Mouse (Mus musculus) mouse embryonic stem cell (cell line): ENCODE measurements around the gene Gripap1.
"Not testable (repeated sequence)": the region's sequence is repeated elsewhere in the genome, so short reads cannot be mapped to it uniquely, and the experiment has no call there.

Source experiments
- in situ Hi-C, 2 experiments: fragments of 300-500 bp; cut with MboI; formaldehyde crosslinking; loops; 1 replicate in 1 of 2; 3 replicates in 1 of 2; pipeline ENCODE4 v1.14.3; 2019 to 2020; ENCODE audit warnings: low sequenced_read_pairs in 2 of 2, low pct_unique_long_range_greater_than_20kb in 1 of 2, mixed read lengths in 1 of 2; ENCODE audit not compliant: unreplicated experiment in 1 of 2

Gene Gripap1

DNA sequence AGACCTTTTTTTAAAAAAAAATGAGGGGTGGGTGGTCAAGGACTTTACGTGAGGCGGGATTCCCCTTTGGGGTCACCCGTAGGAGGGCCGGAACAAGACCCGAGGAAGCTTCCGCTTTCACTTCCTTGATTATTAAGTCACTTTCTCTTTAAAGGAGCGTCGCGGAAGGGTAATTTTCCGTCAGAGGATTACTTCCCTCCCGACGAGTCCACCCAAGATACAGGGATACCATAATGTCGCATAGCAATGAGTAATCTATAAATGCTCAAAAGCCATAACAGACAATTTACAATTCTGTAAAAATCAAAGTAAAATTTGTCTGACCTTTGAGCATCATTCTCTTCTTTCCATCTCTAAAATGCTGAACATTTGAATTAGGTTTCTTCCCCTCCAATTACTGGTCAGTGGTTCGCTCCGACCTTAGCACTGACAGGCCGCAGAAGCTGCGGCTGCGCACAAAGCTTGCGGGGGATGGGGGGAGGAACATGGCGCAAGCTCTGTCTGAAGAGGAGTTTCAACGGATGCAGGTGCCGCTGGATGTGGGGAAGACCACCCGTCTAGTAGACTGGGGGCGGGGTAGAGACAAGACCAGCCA lies at the start of gene Gripap1:
Gene Gripap1 (plus strand): TSS at position 224 of the 595 bp plus-strand sequence.
- in situ Hi-C loops, result loop anchor here in 1 of 2 experiments (10.0 kb wide), 1 partner anchor 45 kb away; no protein-coding TSS in a partner anchor

DNA sequence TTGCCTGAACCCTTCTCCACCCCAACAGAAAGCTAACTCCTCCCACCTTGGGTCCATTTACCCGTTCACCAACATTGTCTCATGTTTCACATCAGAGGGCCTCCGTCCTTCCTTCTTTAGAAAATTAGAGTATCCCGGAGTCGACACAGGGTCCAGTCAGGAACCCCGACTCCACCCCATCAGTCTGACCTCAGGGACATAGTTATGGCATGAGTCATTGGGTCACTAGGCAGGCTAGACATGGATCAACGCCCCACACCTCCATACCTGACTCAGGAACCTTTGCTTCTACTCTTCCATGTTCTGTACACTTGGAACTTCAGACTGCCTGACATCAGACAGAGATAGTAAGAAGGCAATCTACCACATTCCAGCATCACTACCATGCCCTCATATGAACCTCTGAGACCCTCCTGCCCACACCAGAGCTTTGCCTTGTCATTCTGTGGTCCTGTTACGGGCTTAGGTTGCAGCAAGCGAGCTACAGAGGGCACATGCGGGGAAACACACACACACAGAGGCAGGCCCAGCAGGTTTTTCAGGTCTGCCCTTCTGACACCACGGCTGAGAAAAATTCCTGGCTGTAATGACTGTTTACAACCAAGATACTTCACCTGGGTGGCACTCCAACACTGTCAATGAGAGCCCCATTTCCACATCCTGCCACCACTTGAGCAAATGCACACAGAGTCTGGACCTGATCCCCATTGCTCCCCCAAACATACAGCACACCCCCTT lies 49.3 kb upstream of the Gripap1 start:
- in situ Hi-C loops, result loop anchor here in 1 of 2 experiments (10.0 kb wide), 1 partner anchor 55 kb away; no protein-coding TSS in a partner anchor

DNA sequence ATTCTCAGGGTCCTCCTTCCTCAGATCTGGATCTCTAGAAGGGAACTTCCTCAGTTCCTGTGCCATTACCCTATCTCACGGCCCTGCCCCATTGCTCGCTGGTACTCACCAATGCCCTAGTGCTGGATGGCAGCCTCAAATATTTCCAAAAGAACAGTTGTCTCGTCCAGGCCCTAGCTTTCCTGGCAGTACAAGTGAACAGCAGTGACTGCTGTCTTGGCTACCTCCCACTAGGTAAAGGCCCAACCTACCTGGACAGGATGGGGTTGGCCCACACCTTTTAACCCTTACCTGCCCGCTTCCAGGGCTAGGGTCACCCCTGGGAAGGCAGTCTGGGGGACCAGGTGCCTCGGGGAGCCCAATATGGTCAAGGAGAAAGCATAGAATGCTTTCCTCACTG lies 48.5 kb upstream of the Gripap1 start:
- in situ Hi-C loops, result loop anchor here in 1 of 2 experiments (10.0 kb wide), 1 partner anchor 54 kb away; no protein-coding TSS in a partner anchor

DNA sequence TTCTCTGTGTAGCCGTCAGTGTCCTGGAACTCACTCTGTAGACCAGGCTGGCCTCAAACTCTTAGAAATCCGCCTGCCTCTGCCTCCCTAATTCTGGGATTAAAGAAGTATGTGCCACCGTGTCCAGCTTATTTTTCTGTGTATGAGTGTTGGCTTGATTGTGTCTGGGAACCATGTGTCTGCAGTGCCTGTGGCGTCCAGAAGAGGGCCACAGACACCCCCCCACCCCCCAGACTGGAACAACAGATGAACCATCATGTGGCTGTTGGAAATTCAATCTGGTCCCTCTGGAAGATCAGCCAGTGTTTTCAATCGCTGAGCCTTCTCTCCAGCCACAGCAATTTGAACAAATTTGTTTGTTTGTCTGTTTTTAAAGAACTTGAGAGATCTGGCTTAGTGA lies 46.1 kb upstream of the Gripap1 start:
- in situ Hi-C loops, result loop anchor here in 1 of 2 experiments (10.0 kb wide), 1 partner anchor 51 kb away; no protein-coding TSS in a partner anchor

DNA sequence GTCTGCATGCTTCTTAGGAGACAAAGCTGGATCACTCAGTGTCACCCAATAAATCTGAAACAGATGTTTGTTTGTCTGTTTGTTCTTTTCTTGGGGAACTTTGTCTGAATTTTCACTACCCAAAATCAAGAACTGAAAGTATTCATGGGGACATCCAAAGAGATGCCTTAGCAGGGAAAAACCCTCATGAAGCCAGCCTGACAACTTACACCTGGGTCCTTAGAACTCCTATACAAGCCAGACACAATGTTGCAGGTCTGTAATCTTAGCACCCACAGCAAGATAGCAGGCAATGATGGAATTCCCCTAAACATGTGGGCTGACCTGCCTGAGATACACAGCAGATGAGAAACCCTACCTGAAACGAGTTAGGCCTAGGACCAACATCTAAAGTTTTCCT lies 44.6 kb upstream of the Gripap1 start:
- in situ Hi-C loops, result loop anchor here in 1 of 2 experiments (10.0 kb wide), 1 partner anchor 50 kb away; no protein-coding TSS in a partner anchor

DNA sequence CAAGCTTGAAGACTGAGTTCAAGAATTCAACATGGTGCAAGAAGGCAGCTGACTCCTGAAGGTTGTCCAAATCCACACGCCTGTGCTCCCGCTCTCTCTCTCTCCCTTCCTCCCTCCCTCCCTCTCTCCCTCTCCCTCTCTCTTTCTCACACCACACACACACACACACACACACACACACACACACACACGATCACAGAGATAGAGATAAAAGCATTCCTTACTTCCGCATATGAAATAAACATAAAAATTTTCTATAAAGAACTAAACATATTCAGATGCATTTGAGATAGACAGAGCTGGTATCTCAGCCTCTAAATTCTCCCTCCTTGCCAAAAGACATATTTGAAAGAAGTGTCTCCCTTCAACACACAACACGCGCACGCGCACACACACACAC lies 44.1 kb upstream of the Gripap1 start:
- in situ Hi-C loops, result loop anchor here in 1 of 2 experiments (10.0 kb wide), 1 partner anchor 49 kb away; no protein-coding TSS in a partner anchor

DNA sequence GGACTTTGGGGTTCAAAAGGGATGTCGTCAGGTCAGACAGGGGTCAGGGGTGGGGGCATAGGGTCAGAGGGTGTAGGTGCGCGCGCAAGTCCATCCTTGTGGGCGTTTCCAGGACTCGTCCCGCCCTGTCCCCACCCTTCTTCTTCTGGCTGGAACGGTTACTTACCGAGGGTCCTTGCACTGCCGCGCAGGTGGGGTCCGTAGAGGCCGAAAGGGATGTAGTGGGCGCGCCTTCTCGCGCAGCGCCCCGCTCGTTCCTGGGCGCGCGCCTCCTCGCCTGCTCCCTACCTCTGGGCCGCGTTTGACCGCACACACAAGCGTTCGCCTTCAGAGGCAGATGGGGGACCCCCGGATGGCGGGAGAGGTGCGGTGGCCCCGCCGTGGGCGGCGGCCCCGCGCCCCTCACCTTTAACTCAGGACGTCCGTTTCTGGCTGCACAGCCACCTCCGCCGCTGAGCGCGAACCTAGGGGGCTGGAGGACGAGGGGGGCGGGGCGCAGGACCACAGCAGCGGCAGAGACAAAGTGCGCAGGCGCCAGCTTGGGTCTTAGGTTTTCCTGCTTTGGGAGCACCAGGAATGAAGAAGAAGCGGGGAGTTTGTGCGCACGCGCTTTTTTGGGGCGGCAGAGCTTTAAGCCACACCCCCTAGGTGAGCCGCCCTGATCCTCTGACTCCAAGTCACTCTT lies 39.0 kb upstream of the Gripap1 start, which contains the start of gene Ccdc120:
Gene Ccdc120 (minus strand): TSS at position 474 of the 685 bp plus-strand sequence.
- in situ Hi-C loops, result no loop called here

DNA sequence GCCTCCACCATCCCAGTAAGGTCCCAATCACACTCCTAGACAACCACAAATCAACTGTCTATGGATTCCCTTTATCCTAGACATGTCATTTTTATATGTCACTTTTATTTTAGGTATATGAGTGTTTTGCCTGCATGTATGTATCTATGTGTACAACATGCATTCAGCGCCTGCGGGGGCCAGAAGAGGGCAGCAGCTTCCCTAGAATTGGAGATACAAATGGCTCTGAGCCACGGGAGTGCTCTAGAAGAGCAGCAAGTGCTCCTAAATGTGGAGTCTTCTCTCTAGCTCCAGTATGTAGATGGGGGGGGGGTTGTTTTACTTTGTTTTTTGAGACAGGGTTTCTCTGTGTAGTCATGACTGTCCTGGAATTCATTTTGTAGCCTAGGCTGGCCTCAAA lies 35.9 kb upstream of the Gripap1 start:
- in situ Hi-C loops, result not testable (repeated sequence)

DNA sequence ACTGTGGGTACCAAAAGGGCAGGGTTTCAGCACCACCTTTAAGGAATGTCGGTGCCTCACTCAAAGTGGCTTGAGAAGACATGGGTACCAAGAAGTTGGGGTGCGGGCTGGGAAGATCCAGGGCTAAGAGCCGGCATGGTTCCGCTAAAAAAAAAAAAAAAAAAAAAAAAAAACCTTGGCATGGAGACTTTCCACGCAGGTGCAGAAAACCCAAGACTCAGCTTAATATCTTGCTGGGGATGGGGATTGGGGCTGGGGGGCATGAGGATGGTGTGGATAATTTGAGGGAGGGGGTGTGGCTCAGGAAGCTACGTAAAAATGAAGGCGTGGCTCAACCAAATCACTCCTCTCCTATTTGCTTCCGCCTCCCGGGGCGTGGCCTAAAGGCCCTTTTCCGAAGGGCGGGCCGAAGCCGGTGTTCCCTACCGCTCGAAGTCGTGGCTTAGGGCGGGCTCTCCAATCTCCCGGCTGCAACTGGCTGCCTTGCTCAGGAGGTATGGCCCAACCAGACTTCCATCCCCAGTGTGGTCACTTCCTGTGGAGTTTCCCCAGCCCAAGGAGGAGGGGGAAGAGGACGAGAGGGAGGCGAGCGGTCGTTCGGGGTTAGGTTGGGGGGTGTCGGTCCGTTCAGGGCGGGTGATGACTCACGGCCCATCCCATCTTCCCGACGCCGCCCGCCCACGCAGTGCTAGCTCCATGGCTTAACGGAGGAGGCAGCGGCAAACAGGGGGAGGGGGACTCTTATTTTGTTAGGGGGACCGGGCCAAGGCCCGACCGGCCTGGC lies 27.2 kb upstream of the Gripap1 start, which contains the start of gene Tfe3:
Gene Tfe3 (plus strand): TSS at position 424 of the 784 bp plus-strand sequence.
- in situ Hi-C loops, result no loop called here

DNA sequence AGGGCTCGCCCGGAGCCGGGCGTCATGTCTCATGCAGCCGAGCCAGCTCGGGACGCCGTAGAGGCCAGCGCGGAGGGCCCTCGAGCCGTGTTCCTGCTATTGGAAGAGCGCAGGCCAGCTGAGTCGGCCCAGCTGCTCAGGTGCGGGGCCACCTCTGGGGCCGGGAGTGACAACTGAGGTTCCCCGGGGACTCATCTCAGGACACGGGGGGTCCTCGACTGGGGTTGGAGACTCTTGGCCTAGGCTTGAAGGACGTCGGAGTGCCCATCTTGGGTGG lies 26.7 kb upstream of the Gripap1 start:
- in situ Hi-C loops, result no loop called here

DNA sequence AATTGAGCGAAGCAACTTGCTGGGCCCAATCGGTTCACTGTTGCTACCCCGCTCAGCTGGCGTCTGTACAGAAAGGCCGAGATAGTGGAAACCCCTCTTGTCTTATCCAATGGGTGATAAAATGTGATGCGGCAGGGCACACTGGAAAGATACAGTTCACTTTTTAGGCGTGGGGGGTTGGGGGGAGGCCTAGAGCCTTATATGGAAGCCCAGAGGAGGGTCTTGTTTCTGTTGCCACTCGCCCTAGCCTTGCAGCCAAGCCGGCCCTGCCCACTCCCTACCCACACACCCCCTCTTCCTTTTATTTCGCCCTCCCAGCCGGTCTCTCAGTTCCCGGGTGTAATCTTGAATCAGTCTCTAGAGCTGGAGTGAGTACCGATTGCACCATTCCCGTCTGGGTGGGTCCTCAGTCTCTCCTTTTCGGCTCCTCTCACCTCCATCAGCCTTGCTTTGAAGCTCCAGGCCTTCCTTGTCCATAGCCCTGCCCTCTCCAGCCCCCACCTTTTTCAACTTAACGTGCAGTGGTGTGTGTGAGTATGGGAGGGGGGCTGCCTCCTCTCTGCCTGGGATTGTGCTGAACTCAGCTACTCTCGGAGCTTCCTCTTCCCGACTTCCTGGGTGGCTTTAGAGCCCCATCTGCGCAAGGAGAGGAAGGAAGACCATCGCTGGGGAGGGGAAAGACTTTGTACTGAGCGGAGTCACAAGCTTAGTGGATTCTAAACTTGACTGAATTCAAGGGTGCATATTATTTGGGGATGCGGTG lies 25.8 kb upstream of the Gripap1 start:
- in situ Hi-C loops, result no loop called here

DNA sequence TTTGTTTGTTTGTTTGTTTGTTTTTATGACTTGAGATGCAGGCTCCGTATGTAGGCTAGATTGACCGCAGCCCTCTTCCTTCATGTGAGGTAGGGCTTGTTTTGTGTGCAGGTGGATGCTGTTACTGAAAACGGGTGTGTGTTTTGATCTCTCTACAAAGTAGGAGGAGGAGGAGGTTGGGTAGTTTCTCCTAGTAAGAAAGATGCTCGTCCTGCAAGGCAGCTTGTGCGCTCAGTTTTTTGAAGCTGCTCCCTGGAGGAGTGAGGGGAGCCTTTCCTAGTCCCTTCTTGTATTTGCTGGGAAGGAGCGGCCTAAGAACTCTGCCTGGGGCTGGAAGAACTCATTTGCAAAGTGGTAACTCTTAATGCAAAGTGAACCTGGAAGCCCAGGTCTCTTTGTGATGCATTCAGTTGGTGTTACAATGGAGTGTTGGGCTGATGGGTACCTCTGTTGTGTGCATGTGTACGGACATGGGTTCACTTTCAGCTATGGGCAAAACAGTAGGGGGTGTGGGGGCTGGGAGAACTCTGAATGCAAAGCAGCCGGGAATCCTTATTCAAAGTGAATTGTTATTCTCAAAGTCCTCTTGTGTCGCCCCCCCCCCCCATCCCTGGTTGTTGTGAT lies 24.8 kb upstream of the Gripap1 start:
- in situ Hi-C loops, result no loop called here

DNA sequence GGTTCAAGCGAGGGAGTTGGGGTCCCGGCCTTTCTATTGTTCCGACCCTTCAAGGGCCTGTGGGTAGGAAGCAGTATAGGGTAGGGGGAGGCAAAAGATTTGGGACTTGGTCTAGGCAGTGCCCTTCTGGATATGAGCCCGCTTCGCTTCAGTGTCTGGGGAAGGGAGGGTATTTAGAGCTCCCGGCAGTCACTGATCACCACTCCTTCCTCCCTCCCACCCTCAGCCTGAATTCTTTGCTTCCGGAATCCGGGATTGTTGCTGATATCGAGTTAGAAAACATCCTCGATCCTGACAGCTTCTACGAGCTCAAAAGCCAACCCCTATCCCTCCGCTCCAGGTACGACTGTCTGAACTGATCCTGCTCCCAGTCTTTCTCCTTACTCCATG lies 24.3 kb upstream of the Gripap1 start:
- in situ Hi-C loops, result no loop called here

DNA sequence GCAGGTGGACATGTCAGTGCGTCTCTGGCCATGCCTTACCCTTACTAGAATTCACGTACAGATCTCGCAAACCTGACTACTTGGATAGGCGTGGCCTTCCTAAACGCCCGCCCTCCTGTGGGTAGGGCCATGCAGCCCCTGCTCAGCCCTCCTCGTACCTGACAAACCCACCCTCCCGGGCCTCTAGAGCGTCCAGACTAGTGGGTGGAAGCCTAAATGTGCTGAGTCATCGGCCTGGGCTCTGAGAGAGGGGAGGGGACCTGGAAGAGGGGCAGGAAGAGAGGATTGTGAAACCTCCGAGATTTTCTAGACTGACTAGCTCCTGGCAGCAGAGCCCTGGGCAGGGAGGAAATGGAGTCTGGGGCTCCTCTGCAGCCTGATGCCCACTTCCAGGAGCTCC lies 23.8 kb upstream of the Gripap1 start:
- in situ Hi-C loops, result no loop called here

DNA sequence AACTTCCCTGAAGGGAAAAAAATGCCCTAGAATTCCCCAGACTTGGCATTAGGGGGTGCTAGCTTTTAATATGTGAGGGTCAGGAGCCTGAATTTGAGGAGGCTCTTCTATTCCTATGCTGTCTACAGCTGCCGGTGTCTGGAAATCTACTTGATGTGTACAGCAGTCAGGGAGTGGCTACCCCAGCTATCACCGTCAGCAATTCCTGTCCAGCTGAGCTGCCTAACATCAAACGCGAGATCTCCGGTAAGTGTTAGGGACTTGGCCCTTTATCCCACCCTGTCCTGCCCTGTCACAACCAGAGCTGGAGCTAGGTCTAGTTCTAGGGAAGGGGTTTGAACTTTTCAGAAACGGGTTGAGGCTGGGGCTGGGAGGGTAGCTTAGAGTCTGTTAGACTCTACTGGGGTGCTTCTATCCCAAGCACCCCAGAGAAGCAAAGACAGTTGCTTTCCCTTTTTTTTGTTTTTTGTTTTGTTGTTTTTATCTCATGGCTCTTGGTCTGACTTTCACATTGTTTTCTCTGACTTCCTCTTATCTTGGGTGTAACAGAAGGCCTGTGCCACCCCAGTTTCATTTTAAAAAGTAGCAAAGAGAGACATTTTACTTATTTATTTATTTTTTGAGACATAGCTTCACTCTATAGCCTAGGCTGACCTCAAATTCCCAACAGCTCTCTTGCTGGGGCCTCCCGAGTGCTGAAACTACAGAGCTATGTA lies 20.1 kb upstream of the Gripap1 start:
- in situ Hi-C loops, result no loop called here

DNA sequence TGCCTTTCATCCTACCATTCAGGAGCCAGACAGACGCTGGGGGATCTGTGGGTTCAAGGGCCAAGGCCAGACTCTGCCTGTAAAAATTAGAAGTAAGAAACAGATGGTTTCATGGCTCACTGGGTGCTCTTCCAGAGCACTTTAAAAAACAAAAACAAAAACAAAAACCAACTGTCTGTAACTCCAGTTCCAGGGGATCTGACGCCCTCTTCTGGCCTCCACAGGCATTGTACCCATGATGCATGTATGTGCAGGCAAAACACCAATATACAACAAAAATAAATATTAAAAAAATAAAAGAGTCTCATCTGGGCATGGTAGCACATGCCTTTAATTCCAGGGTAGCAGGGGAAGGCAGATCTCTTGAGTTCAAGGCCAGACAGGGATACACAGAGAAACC lies 16.8 kb upstream of the Gripap1 start:
- in situ Hi-C loops, result no loop called here
